Mouse (Mus musculus): ENCODE results near the gene Smyd2.

DNA sequence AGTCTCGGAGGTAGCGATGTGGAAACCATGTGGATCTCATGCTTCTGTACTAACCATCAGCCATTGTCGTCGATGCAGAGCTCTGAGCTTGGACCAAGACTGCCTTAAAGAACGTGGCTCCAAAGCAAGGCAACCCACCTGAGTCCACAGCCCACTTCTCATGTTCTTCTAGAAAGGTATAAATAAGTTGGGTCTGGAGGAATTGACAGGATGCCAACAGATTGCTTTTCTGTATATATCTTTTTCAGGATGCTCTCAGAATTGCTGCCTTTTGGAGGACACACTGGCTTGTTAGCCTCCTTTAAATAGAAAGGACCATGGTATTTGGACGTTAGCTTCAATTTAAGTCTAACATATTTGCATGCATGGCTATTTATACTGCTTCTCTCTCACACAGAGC is 29.7 kb upstream of the Smyd2 start:
- no peak for TF ChIP-seq CTCF (IDR thresholded peaks at IDR 0.05)
- no peak for TF ChIP-seq EP300 (IDR thresholded peaks at IDR 0.05; ENCODE audit: insufficient read depth, low read depth, low read length)
- TF ChIP-seq POLR2A (IDR thresholded peaks at IDR 0.05; ENCODE audit: insufficient read depth, low read depth, low read length), result no peak

Measured in heart, adult 2 months (tissue).